Mouse (Mus musculus): ENCODE measurements around the gene Srebf1.

- TF ChIP-seq CTCF (conservative IDR thresholded peaks at IDR 0.05; ENCODE audit: insufficient read depth, insufficient read length, low read depth, low read length) = no peak
- no peak for TF ChIP-seq POLR2A (IDR thresholded peaks at IDR 0.05; ENCODE audit: low read depth, low read length)
These were observed 57.3 kb downstream of the Srebf1 start for GRCm38 (mm10) chr11:60165076-60165475.
